Mouse (Mus musculus): ENCODE results near the gene Reg3g. TPM values are rescaled to one million over a fixed set of nuclear protein-coding genes. Genes with fewer than 3 reads are reported as not detected.
"Not testable (repeated sequence)": the region's sequence is repeated elsewhere in the genome, so short reads cannot be mapped to it uniquely, and the experiment has no call there.

Gene Reg3g
- polyA plus RNA-seq (2012; rRNA removed), result 0.44 TPM in 1 of 2 replicates, not detected in the other

- DNase-seq (ENCODE audit: extremely low spot score in 1 of 2, low spot score in 1 of 2), result no peak
Measured at GRCm38 (mm10) chr6:78468772-78469171, at the start of gene Reg3g. Gene Reg3g, minus strand, starts transcription at chr6:78468872.

DNA sequence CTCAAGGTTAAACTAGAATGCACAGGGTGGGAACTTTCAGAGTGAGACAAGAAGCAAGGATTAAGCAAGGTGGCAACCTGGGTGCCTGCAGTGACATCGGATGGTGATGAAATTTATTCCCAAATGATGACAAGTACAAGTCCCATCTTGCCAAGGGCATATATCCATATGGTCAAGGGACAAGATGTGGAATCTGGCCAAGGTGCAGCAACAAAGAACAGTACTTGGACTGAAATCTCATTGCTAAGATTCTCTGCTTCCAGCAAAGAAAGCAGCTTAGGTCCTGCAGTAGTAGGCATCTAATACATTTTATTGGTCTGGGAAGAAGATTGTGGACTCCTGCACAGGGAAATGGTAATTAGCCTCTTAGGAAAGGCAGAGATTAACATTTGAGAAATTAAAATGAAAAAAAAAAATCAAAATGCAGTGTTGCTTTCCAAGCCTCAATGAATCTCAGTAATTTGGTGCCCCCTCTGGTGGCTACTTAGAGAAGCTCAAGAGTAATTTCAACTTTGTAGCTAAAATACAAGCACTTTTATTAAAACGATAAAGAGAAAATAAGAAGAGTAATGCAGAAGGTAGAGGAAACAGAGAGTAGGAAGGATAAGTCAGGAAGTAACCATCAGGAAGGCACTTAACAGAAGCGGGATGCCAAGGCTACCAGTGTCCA is 47.2 kb upstream of the Reg3g start:
- DNase-seq (ENCODE audit: extremely low spot score in 1 of 2, low spot score in 1 of 2), result peak in 1 of 2 experiments; percentile 53

DNA sequence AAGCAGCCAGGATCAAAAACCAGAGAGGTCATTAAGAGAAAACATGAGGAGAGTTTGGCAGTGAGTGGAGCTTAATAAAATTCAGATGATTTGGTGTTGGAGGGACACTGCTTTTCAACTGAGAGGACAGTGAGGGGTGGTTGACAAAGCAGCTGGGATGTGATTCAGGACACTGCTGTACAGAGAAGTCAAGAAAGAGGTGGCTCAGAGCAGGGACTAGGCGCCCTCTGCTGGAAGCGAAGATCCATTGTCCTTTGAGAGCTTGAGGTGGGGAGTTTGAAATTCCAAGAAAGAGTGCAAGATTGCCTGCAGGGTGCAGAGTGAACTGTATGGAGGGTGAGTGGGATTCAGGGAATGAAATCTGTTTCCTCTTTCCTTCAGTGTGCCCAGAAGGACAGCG is 44.2 kb upstream of the Reg3g start:
- DNase-seq (ENCODE audit: extremely low spot score in 1 of 2, low spot score in 1 of 2), result peak in 1 of 2 experiments; percentile 70

DNA sequence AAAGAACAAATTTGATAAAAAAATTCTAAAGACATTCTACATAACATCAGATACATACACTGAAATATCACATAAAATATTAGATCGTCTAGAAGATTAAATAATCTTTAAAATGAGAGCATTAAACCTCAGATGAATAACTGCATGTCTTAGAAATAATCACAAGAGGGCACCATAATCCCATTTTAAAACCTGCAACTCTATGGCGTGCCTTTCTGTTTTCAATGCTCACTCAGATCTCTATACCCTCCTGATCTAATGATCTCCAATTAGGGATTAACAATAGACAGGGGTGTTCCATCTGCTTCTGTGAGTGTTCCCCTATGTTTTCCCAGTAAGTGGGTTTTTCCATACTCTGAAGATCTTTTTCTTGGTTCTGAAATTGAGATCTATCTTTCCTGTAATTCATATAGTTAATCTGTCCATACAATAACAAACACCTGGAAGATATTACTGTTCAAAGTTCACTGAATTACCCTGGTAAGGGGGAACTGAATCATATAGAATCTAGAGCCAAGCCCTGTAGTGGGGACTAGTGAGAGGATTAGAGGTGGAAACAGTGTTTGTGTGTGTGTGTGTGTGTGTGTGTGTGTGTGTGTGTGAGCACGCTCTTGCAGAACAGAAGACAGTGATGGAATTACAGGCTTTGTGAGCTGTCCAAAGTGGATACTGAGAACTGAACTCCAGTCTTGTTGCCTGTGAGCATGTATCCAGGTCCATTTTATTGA is 41.7 kb upstream of the Reg3g start:
- DNase-seq (ENCODE audit: extremely low spot score in 1 of 2, low spot score in 1 of 2), result no peak

- no peak for DNase-seq (ENCODE audit: extremely low spot score in 1 of 2, low spot score in 1 of 2)
Measured at GRCm38 (mm10) chr6:78505745-78506144, 37.1 kb upstream of the Reg3g start.

DNA sequence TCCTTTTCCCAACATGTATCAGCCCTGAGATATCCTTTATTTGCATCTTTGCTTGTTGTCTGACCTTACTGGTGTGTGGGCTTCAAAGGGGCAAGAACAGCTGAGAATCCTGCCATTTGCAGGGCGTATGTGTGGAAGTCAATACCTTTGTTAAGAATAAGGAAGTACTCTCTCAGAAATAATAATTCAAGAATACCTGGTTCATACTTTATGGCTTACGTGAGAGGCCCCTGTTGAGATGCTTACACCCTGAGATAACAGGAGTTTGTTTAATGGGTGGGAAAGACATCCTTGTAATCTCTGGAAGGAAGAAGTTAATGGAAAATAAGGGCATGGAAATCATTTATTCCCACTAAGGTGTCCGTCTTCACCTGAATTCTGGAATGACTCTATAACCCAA is 26.0 kb upstream of the Reg3g start:
- no peak for DNase-seq (ENCODE audit: extremely low spot score in 1 of 2, low spot score in 1 of 2)

DNA sequence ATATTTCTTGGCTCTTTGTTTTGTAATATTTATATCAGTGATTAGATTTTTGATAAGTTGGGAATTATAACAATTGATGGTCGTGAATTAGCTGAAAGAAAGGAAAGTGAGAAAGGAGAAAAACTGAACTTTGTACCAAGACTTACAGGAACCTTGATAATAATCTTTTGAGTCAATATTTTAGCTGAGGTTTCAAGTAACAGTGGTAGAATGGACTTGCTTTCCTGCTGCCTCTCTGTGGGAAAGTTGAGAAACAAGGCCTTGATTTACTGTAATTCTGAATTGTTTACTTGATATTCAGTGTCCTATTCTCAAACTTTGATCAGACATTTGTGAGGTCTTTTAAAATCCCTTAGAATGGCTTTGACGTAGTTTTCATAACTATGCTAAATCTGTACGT is 615 bp upstream of the Reg3g start:
- no peak for DNase-seq (ENCODE audit: extremely low spot score in 1 of 2, low spot score in 1 of 2)

GRCm38 (mm10) chr6:78463266-78463665 is 5.4 kb downstream of the Reg3g start:
- DNase-seq (ENCODE audit: extremely low spot score in 1 of 2, low spot score in 1 of 2), result no peak

DNA sequence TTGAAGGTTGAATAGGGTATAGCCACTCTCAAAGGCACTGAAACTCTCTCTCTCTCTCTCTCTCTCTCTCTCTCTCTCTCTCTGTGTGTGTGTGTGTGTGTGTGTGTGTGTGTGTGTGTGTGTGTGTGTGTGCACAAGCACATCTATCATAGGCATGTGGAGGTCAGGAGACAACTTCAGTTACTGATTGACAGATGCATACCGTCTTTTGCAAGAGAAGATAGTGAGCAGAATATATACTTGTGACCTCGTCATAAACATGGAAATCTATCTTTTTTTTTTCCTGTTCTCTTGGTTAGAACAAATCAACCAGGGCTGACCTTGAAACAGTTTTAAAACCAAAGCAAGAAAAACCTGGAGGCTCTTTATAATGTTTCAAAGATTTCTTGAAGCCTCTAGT is 6.3 kb downstream of the Reg3g start:
- DNase-seq (ENCODE audit: extremely low spot score in 1 of 2, low spot score in 1 of 2), result no peak

GRCm38 (mm10) chr6:78460191-78460825 is 8.4 kb downstream of the Reg3g start:
- DNase-seq (ENCODE audit: extremely low spot score in 1 of 2, low spot score in 1 of 2), result peak; percentile 70 to 75

DNA sequence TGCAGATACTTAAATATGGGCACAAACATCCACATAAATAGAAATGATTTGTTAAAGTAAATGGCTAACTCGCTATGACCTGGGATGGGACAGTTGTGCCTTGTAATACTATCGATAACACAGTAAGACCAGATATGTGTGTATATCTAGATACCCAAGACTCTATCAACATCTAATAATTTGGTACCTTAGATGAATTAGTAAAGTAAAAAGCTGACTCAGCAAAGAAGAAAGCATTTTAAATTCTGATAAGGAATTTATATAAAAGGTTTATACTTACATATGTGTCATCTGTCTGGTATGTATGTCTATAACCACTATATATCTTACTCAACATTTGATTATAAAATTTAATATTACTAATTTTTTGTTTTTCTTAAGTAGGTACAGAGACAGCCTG is 15.9 kb downstream of the Reg3g start:
- no peak for DNase-seq (ENCODE audit: extremely low spot score in 1 of 2, low spot score in 1 of 2)

GRCm38 (mm10) chr6:78448409-78448808 is 20.3 kb downstream of the Reg3g start:
- no peak for DNase-seq (ENCODE audit: extremely low spot score in 1 of 2, low spot score in 1 of 2)

DNA sequence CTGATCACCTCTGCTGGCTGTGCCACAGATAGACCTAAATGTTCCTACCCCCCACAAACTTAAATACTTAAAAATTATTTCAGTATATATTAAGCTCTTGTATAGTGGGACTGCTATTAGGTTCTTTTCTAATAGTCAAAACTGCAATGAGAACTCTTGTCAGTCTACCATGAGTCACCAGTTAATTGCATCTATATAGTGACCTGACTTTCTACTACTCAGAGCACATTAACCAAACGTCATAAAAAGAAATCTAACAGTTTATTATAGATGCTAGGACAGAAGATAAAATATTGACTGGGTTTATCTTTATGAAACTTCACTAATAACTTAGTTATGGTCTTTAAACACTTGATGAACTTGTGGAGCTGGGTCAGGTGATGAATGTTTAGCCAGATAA is 21.5 kb downstream of the Reg3g start:
- no peak for DNase-seq (ENCODE audit: extremely low spot score in 1 of 2, low spot score in 1 of 2)

DNA sequence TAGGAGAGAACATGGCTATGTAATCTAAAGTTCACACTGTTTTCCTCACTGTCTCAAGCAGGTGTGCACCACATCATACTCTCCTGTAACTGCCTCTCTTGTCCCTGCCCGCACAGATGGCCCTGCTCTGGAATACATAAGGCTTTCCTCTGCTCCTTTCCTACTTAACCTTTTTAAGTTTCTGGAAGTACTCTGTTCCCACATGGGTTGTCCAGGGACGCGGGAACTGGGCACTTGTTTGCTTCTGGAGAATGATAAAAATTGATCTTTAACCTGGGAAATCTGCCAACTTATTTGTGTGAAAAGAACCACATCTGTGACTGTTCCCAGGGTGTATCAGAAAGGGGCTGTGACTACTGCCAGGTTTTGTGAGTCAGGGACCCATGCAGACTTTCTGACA is 43.2 kb downstream of the Reg3g start:
- DNase-seq (ENCODE audit: extremely low spot score in 1 of 2, low spot score in 1 of 2), result no peak

- DNase-seq (ENCODE audit: extremely low spot score in 1 of 2, low spot score in 1 of 2), result not testable (repeated sequence)
Measured at GRCm38 (mm10) chr6:78422411-78422810, 46.3 kb downstream of the Reg3g start, which contains the start of gene Reg1. Gene Reg1, plus strand, starts transcription at chr6:78422711.

Other genes starting within 250 kb of the Reg3g start
- gene Reg3b, start 98.2 kb downstream of the Reg3g start, polyA plus RNA-seq (2012; rRNA removed), result 0.40 and 1.4 TPM in 2 replicates
- gene Reg3d, start 90.0 kb downstream of the Reg3g start, polyA plus RNA-seq (2012; rRNA removed), result not detected in 2 replicates
- not detected in 2 replicates for gene Reg3a, start 88.2 kb downstream of the Reg3g start, polyA plus RNA-seq (2012; rRNA removed)
- not detected in 2 replicates for gene Reg2, start 73.2 kb downstream of the Reg3g start, polyA plus RNA-seq (2012; rRNA removed)
- not detected in 2 replicates for gene Reg1, start 46.2 kb downstream of the Reg3g start, polyA plus RNA-seq (2012; rRNA removed)

Measured in frontal cortex, adult 2 months (tissue).